Mouse (Mus musculus) neural tube, embryonic 14.5 days (tissue): Measurements from ENCODE around the gene Carhsp1. TPM values are rescaled to one million over a fixed set of nuclear protein-coding genes. Genes with fewer than 3 reads are reported as not detected.

ENCODE experiments used
- ATAC-seq: fragments of 200-750 bp; cut with Nextera tagmentation; 2 replicates; pipeline ENCODE4 v1.8.0; 2017; ENCODE audit warnings: low read depth, mild to moderate bottlenecking, moderate TSS enrichment, moderate library complexity
- H3K27ac ChIP-seq: fragments of 300-500 bp; sonication (generic); 2 replicates; pipeline ENCODE4 v1.5.1; 2014; ENCODE audit warnings: low read depth, mild to moderate bottlenecking, control low read depth, low read length, moderate library complexity, mixed read lengths
- H3K27me3 ChIP-seq: fragments of 300-500 bp; sonication (generic); 2 replicates; pipeline ENCODE4 v1.6.1; 2014; ENCODE audit warnings: low read length; ENCODE audit not compliant: control insufficient read depth, insufficient read depth
- H3K36me3 ChIP-seq: fragments of 300-500 bp; sonication (generic); 2 replicates; pipeline ENCODE4 v1.6.1; 2014; ENCODE audit warnings: low read length, mixed read lengths; ENCODE audit not compliant: control insufficient read depth, insufficient read depth
- H3K4me1 ChIP-seq: fragments of 300-500 bp; sonication (generic); 2 replicates; pipeline ENCODE4 v1.6.1; 2014; ENCODE audit warnings: low read length; ENCODE audit not compliant: control insufficient read depth, insufficient read depth
- H3K4me2 ChIP-seq: fragments of 300-500 bp; sonication (generic); 2 replicates; pipeline ENCODE4 v1.6.1; 2014; ENCODE audit warnings: mild to moderate bottlenecking, low read depth, low read length, control low read depth
- H3K4me3 ChIP-seq: fragments of 300-500 bp; sonication (generic); 2 replicates; pipeline ENCODE4 v1.5.1; 2014; ENCODE audit warnings: low read depth, low read length, control low read depth, mixed read lengths
- H3K9ac ChIP-seq: fragments of 300-500 bp; sonication (generic); replicated peaks from 2 replicates; pipeline ENCODE4 v1.6.1; 2014; ENCODE audit warnings: low read depth, mild to moderate bottlenecking, control low read depth, low read length, mixed read lengths
- H3K9me3 ChIP-seq: fragments of 300-500 bp; sonication (generic); 2 replicates; pipeline ENCODE4 v1.6.1; 2016; ENCODE audit warnings: low read length; ENCODE audit not compliant: control insufficient read depth
- WGBS: fragments of 180-500 bp; shearing (Covaris S2); extraction: QIAGEN DNeasy Blood & Tissue Kit; methylation state at CpG from one replicate; pipeline ENCODE4 v1.1.7; 2014; 5-methylcytosine and 5-hydroxymethylcytosine counted together
- microRNA-seq: library from miRNA; unstranded; fragments of <30 nt; microRNA quantifications from one replicate; pipeline ENCODE4, GENCODE M21; 2016
- polyA plus RNA-seq: library from polyadenylated mRNA; unstranded; fragments of >200 nt; fragmentation: Nextera tagmentation; extraction: Ambion mirVana; gene quantifications from 2 replicates; pipeline ENCODE4 v1.2.1, GENCODE M21; 2014

The Carhsp1 gene
- polyA plus RNA-seq, 1 experiment from 2014 or later, result 58.5 TPM

DNA sequence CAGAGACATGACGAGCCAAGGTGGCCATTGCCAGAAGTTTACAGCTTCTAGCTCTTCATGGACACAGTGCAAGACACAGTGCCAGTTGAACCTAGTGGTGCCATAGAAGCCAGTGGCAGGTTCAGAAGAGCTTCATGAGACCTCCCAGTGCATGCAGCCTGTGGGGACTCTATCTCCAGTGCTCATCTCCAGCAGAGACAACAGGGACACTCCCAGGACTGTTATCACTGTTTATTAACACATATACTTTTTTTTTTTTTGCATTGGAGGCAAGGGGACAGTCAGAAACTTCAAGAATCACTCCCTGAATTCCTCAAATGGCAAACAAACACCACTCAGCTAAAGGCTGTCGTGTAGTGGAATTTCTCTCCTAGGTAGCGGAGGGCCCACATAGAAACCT is 58.5 kb downstream of the Carhsp1 start:
- 86% methylated on average over 3 of the region's 3 CpGs for WGBS
- ATAC-seq, result no peak
- H3K27me3 ChIP-seq, result no peaks in the 10 kb centered on the region
- no peaks in the 10 kb centered on the region for H3K4me1 ChIP-seq
- H3K4me2 ChIP-seq, result no peak overlapping the region
- no peak overlapping the region for H3K9ac ChIP-seq
- no peak overlapping the region for H3K4me3 ChIP-seq
- peaks cover 48% of the 10 kb centered on the region for H3K36me3 ChIP-seq
- no peaks in the 10 kb centered on the region for H3K9me3 ChIP-seq
- H3K27ac ChIP-seq, result no peak overlapping the region

DNA sequence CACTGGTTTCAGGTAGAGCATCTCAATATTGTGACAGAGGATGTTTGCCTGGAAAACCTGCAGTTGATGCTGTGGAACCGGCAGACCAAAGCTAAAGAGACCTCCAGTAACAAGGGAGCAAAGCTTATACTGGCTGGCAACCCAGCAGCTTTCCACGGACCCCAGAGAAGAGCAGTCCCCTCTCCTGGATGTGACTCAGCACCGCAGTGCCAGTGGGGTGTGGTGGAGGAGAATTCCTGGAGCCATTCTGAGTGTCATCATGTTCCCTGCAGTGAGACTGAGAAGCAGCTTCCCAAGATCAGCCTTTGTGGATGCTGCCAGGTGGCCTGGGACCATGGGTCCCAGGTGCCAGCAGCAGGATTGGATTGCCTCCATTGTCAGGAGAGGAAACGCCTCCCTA is 58.9 kb downstream of the Carhsp1 start:
- no peaks in the 10 kb centered on the region for H3K4me1 ChIP-seq
- no peak for ATAC-seq
- no peak overlapping the region for H3K4me3 ChIP-seq
- H3K27me3 ChIP-seq, result no peaks in the 10 kb centered on the region
- H3K27ac ChIP-seq, result no peak overlapping the region
- peaks cover 49% of the 10 kb centered on the region for H3K36me3 ChIP-seq
- H3K4me2 ChIP-seq, result no peak overlapping the region
- 86% methylated on average over 4 of the region's 4 CpGs for WGBS
- no peak overlapping the region for H3K9ac ChIP-seq
- no peaks in the 10 kb centered on the region for H3K9me3 ChIP-seq

DNA sequence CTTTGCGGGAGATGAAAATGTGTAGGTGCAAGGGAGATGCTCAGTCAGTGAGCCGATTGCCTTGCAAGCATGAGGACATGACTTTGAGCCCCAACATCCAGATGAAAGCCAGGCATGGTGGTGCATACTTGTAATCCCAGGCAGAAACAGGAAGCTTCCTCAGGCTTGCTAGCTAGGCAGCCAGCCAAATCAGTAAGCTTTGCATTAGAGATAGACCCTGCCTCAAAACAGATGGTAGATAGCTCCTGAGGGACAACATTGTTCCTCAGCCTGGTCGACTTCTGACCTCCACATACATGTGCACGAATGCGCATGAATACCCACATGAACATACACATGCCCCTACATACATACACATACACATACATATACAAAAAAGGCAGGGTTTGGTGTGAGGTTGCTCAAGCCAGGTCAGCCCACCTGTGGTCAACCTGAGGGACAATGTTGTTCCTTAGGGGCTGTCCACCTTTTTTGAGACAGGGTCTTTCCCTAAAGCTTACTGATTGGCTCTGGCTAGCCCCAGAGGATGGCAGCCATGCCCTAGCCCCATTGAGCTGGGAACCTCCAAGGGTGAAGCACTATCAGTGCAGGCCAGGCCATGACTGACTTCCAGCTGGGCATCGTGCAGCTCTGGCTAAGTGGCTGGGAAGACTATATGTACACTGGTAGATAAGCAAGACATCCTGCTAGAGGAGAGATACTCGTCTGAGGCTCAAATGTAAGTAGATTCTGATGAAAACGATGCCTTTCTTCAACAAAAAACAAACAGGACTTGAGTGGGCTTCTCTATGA is 59.5 kb downstream of the Carhsp1 start:
- Histone ChIP-seq H3K36me3 (peaks cover 53% of the 10 kb centered on the region), H3K9ac (no peak overlapping the region), H3K4me1 (no peaks in the 10 kb centered on the region), H3K27ac (no peak overlapping the region), H3K4me3 (no peak overlapping the region), H3K4me2 (no peak overlapping the region), H3K9me3 (no peaks in the 10 kb centered on the region), H3K27me3 (no peaks in the 10 kb centered on the region)
- 78% methylated on average over 8 of the region's 8 CpGs for WGBS
- ATAC-seq, result no peak

DNA sequence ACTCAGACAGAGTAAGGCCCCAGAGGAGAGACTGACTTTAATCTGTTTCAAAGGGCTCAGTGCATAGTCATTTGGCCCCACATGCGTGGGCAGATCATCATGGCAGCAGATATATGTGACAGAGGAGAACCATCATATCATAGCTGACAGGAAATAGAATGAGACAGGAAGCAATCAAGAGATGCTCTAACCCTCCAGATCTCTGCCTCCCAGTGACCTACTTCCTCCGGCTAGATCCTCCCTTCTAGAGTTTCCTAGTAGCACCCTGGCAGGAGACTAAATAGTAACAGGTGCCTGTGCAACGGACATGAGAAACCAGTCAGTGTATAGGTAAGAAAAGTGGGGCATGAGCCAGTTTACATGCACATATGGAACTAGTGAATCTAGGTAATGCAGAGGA is 61.6 kb downstream of the Carhsp1 start:
- 86% methylated on average over 3 of the region's 3 CpGs for WGBS
- Histone ChIP-seq H3K4me2 (no peak overlapping the region), H3K9ac (no peak overlapping the region), H3K4me3 (no peak overlapping the region), H3K4me1 (no peaks in the 10 kb centered on the region), H3K36me3 (peaks cover 47% of the 10 kb centered on the region), H3K9me3 (no peaks in the 10 kb centered on the region), H3K27me3 (no peaks in the 10 kb centered on the region), H3K27ac (no peak overlapping the region)
- no peak for ATAC-seq

Small RNA genes within 50 kb of the gene (microRNA-seq; reads per million reads assigned to microRNA genes)
- not detected for gene Gm22137

Other genes with a start within 250 kb of the Carhsp1 start
- 0.19 and 0.28 TPM in 2 replicates for gene Tmem114, start 247.0 kb downstream of the Carhsp1 start, polyA plus RNA-seq
- gene Mettl22, start 201.4 kb downstream of the Carhsp1 start, polyA plus RNA-seq, result 48.4 and 63.4 TPM in 2 replicates
- gene Abat, start 158.7 kb downstream of the Carhsp1 start, polyA plus RNA-seq, result 84.9 and 115 TPM in 2 replicates
- 38.7 and 39.4 TPM in 2 replicates for gene Pmm2, start 34.5 kb downstream of the Carhsp1 start, polyA plus RNA-seq
- gene Tmem186, start 34.4 kb downstream of the Carhsp1 start, polyA plus RNA-seq, result 13.8 and 17.7 TPM in 2 replicates
- gene Gm5767, start 8.6 kb upstream of the Carhsp1 start, polyA plus RNA-seq, result not detected in 2 replicates
- gene Usp7, start 120.2 kb upstream of the Carhsp1 start, polyA plus RNA-seq, result 51.6 and 61.4 TPM in 2 replicates
- 21.9 and 26.7 TPM in 2 replicates for gene 1810013L24Rik, start 157.9 kb upstream of the Carhsp1 start, polyA plus RNA-seq